Mouse (Mus musculus) layer of hippocampus, postnatal 25 days (tissue): ENCODE measurements around the gene Slc22a21. TPM values are rescaled to one million over a fixed set of nuclear protein-coding genes. Genes with fewer than 3 reads are reported as not detected.
"Not testable (repeated sequence)": the region's sequence is repeated elsewhere in the genome, so short reads cannot be mapped to it uniquely, and the experiment has no call there.

Experiments used
- DNase-seq, 2 experiments: peaks; one replicate each; pipeline ENCODE4 v3.0.0; 2022; ENCODE audit warnings: mixed read lengths in 2 of 2, low spot score in 1 of 2; ENCODE audit errors: extremely low spot score in 1 of 2
- total RNA-seq, 2 experiments: library from RNA; stranded (reverse); gene quantifications; 2 replicates each; pipeline ENCODE4 v1.2.3; 2021

The Slc22a21 gene
- 1 to 10 TPM; 1.4 to 1.8 TPM for total RNA-seq

- DNase-seq: peak; percentile 19 to 23
These were observed at the start of gene Slc22a21 for GRCm38 (mm10) chr11:53979788-53980621. Gene Slc22a21 (minus strand): TSS chr11:53980332.

GRCm38 (mm10) chr11:54028997-54029396, 48.9 kb upstream of the Slc22a21 start:
- no peak for DNase-seq

GRCm38 (mm10) chr11:54028044-54028951, 48.2 kb upstream of the Slc22a21 start, which contains the start of gene Slc22a4:
Gene Slc22a4 (minus strand): TSS chr11:54028090.
- peak; percentile 47 to 52 for DNase-seq

GRCm38 (mm10) chr11:54027131-54028043, 47.3 kb upstream of the Slc22a21 start:
- no peak for DNase-seq

GRCm38 (mm10) chr11:54026491-54027041, 46.4 kb upstream of the Slc22a21 start:
- DNase-seq: no peak

- DNase-seq: no peak
These were observed 41.4 kb upstream of the Slc22a21 start for GRCm38 (mm10) chr11:54021396-54022093.

GRCm38 (mm10) chr11:54018893-54019732, 39.0 kb upstream of the Slc22a21 start:
- DNase-seq: no peak

GRCm38 (mm10) chr11:54017596-54017995, 37.5 kb upstream of the Slc22a21 start:
- DNase-seq: no peak

- no peak for DNase-seq
These were observed 35.9 kb upstream of the Slc22a21 start for GRCm38 (mm10) chr11:54016051-54016450.

GRCm38 (mm10) chr11:54012961-54013360, 32.8 kb upstream of the Slc22a21 start:
- no peak for DNase-seq

- no peak for DNase-seq
These were observed 31.1 kb upstream of the Slc22a21 start for GRCm38 (mm10) chr11:54011255-54011654.

- no peak for DNase-seq
These were observed 28.3 kb upstream of the Slc22a21 start for GRCm38 (mm10) chr11:54008416-54008920.

GRCm38 (mm10) chr11:54007717-54008116, 27.6 kb upstream of the Slc22a21 start:
- DNase-seq: no peak

GRCm38 (mm10) chr11:54006901-54007300, 26.8 kb upstream of the Slc22a21 start:
- DNase-seq: no peak

- not testable (repeated sequence) for DNase-seq
These were observed 26.2 kb upstream of the Slc22a21 start for GRCm38 (mm10) chr11:54006362-54006761.

GRCm38 (mm10) chr11:54004734-54005133, 24.6 kb upstream of the Slc22a21 start:
- no peak for DNase-seq

- no peak for DNase-seq
These were observed 24.1 kb upstream of the Slc22a21 start for GRCm38 (mm10) chr11:54004221-54004620.
